Comparison of ENCODE assay signal across 8 mouse cellular contexts in the genomic region with DNA sequence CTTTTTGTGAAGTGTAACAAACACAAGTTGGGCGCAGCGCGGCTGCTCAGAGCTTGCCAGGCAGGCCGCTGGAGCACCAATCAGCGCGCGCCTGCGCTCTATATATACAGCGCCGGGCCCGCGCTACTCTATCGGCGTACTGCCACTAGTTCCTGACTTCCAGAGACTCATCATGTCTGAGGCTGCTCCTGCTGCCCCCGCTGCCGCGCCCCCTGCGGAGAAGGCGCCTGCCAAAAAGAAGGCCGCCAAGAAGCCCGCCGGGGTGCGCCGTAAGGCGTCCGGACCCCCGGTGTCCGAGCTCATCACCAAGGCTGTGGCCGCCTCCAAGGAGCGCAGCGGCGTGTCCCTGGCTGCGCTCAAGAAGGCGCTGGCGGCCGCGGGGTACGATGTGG. TPM values are rescaled to one million over a fixed set of nuclear protein-coding genes. Genes with fewer than 3 reads are reported as not detected.
DNase-seq lines count a peak whose midpoint lies in the region; ATAC-seq and TF ChIP-seq lines count a peak whose summit lies in the region.

Hist1h1c (plus strand) TSS at position 132 of the 392 bp plus-strand sequence.

- peak within 1 kb of the TSS; percentile 66 to 74 for H3K4me3 ChIP-seq in ES-E14 (ENCODE audit: insufficient read depth in 1 of 2, low read depth in 1 of 2, low read length in 2 of 2, poor library complexity in 1 of 2, severe bottlenecking in 1 of 2)
- peak within 1 kb of the TSS; percentile 67 for H3K4me3 ChIP-seq in forebrain, embryonic 16.5 days (replicated peaks; ENCODE audit: low read length)
- peak within 1 kb of the TSS; percentile 100 for H3K4me3 ChIP-seq in lung, adult 2 months (replicated peaks; ENCODE audit: extremely low read depth, low read depth, low read length)
- peak within 1 kb of the TSS; percentile 63 for H3K4me3 ChIP-seq in neural tube, embryonic 15.5 days (replicated peaks)

- WGBS in forebrain, embryonic 16.5 days: under 1% methylated on average over 30 of the region's 38 CpGs
- WGBS in lung, adult 2 months: under 1% methylated on average over 38 of the region's 38 CpGs
- under 1% methylated on average over 38 of the region's 38 CpGs for WGBS in neural tube, embryonic 15.5 days

- in situ Hi-C loops in ES-E14 (cut with MboI; ENCODE audit: low sequenced_read_pairs in 2 of 2, unreplicated experiment in 2 of 2): no loop called here

- peak; percentile 95 for ATAC-seq in forebrain, embryonic 16.5 days
- ATAC-seq in neural tube, embryonic 15.5 days (ENCODE audit: low FRiP score): peak; percentile 93

- TF ChIP-seq POLR2A in lung, adult 2 months (IDR thresholded peaks at IDR 0.05; ENCODE audit: borderline replicate concordance, extremely low read depth, low read depth, low read length): peak; percentile 99

- DNase-seq in ES-E14 (ENCODE audit: low read depth, low spot score): no peak
- DNase-seq in cerebellum, adult 18-20 months: peak; percentile 74 to 78
- peak; percentile 88 for DNase-seq in heart, postnatal 25 days (ENCODE audit: low spot score)
- DNase-seq in layer of hippocampus, adult 18-20 months (ENCODE audit: low spot score in 2 of 2): peak; percentile 76 to 89
- peak; percentile 86 for DNase-seq in lung, adult 2 months
- DNase-seq in testis, postnatal 10 days (ENCODE audit: low spot score): peak; percentile 92

- H3K27me3 ChIP-seq in forebrain, embryonic 16.5 days (replicated peaks; ENCODE audit: control insufficient read depth, insufficient read depth, low read length): no peaks in the 10 kb centered on the region
- H3K27me3 ChIP-seq in neural tube, embryonic 15.5 days (replicated peaks): no peaks in the 10 kb centered on the region

- H3K4me1 ChIP-seq in ES-E14 (ENCODE audit: control insufficient read depth in 2 of 2, insufficient read depth in 2 of 2, low read length in 2 of 2, poor library complexity in 1 of 2): peaks cover 0 to 3% of the 10 kb centered on the region in 2 experiments; a peak in 3 of 4 replicates
- H3K4me1 ChIP-seq in forebrain, embryonic 16.5 days (replicated peaks; ENCODE audit: control insufficient read depth, insufficient read depth, low read length): peaks cover 16% of the 10 kb centered on the region
- H3K4me1 ChIP-seq in lung, adult 2 months (ENCODE audit: control insufficient read depth, insufficient read depth, low read length): peaks cover 4% of the 10 kb centered on the region
- peaks cover 19% of the 10 kb centered on the region for H3K4me1 ChIP-seq in neural tube, embryonic 15.5 days

- TF ChIP-seq CTCF in lung, adult 2 months (IDR thresholded peaks at IDR 0.05; ENCODE audit: insufficient read depth, low read length): no peak

- H3K4me2 ChIP-seq in forebrain, embryonic 16.5 days (ENCODE audit: low read length): peak within 1 kb of the TSS; percentile 97
- peak within 1 kb of the TSS; percentile 100 for H3K4me2 ChIP-seq in neural tube, embryonic 15.5 days

- H3K27ac ChIP-seq in ES-E14 (ENCODE audit: insufficient read depth, low read depth, low read length, poor library complexity, severe bottlenecking): peak within 1 kb of the TSS; percentile 100
- peak within 1 kb of the TSS; percentile 90 for H3K27ac ChIP-seq in forebrain, embryonic 16.5 days (ENCODE audit: low read length)
- peak within 1 kb of the TSS; percentile 85 for H3K27ac ChIP-seq in neural tube, embryonic 15.5 days (replicated peaks)

- intact Hi-C loops in heart, postnatal 25 days (cut with DNase I): loop anchor here (10.0 kb wide), 1 partner anchor 54 kb away; the partner anchor contains the start of genes Hist1h2ac and Hist1h2bc

- no peaks in the 10 kb centered on the region for H3K9me3 ChIP-seq in ES-E14 (ENCODE audit: control insufficient read depth, insufficient read depth, low read depth, low read length)
- H3K9me3 ChIP-seq in forebrain, embryonic 16.5 days (ENCODE audit: control insufficient read depth, low read length): no peaks in the 10 kb centered on the region
- no peaks in the 10 kb centered on the region for H3K9me3 ChIP-seq in neural tube, embryonic 15.5 days (replicated peaks)

- H3K36me3 ChIP-seq in ES-E14 (ENCODE audit: control insufficient read depth, insufficient read depth, low read length, poor library complexity, severe bottlenecking): no peaks in the 10 kb centered on the region
- H3K36me3 ChIP-seq in forebrain, embryonic 16.5 days (ENCODE audit: control insufficient read depth, insufficient read depth): no peaks in the 10 kb centered on the region
- H3K36me3 ChIP-seq in neural tube, embryonic 15.5 days: no peaks in the 10 kb centered on the region

- peak within 1 kb of the TSS; percentile 91 for H3K9ac ChIP-seq in ES-E14 (ENCODE audit: insufficient read depth, low read depth, low read length, poor library complexity, severe bottlenecking)
- peak within 1 kb of the TSS; percentile 58 for H3K9ac ChIP-seq in forebrain, embryonic 16.5 days (replicated peaks; ENCODE audit: low read depth, low read length)
- H3K9ac ChIP-seq in neural tube, embryonic 15.5 days (replicated peaks): peak within 1 kb of the TSS; percentile 56

TF ChIP-seq in ES-E14, 5 proteins besides CTCF, POLR2A, EP300 and RAD21:
- TF ChIP-seq MAFK (IDR thresholded peaks at IDR 0.05; ENCODE audit: insufficient read depth, low read depth, low read length): no peak
- 0 out of 2 replicates have a peak, but pooled peaks have one; percentile 45 for TF ChIP-seq HCFC1 (IDR thresholded peaks at IDR 0.05; ENCODE audit: borderline replicate concordance, insufficient read depth, low read length)

RNA-seq across cellular contexts. Expression of gene Hist1h1c, which starts in this region (rescaled TPM):
- 379 and 496 TPM in 2 replicates for total RNA-seq in ES-E14 (2012; rRNA removed)
- 16.7 and 22.7 TPM in 2 replicates for polyA plus RNA-seq in forebrain, embryonic 16.5 days (2015; fragmentation: Nextera tagmentation; extraction: Ambion mirVana)
- 100 to 1,000 TPM; 134 to 160 TPM for total RNA-seq in heart, postnatal 25 days (2021)
- 10 to 100 TPM; 47.0 to 47.3 TPM for total RNA-seq in layer of hippocampus, adult 18-20 months (2021)
- 38.1 and 46.7 TPM in 2 replicates for polyA plus RNA-seq in lung, adult 2 months (2012; rRNA removed)
- polyA plus RNA-seq in neural tube, embryonic 15.5 days (2015; fragmentation: Nextera tagmentation; extraction: Ambion mirVana): 7.4 and 13.8 TPM in 2 replicates
